Mouse (Mus musculus) G1E (cell line): ENCODE data around the gene Cacna1c.

Experiments used
- CTCF ChIP-seq: IDR thresholded peaks from 2 replicates; pipeline ENCODE4 v1.5.1; 2012; ENCODE audit warnings: low read depth, low read length, inconsistent platforms, mixed read lengths
- GATA2 ChIP-seq: IDR thresholded peaks from 2 replicates; pipeline ENCODE4 v1.6.1; 2012; ENCODE audit warnings: low read depth, low read length, inconsistent platforms, borderline replicate concordance
- POLR2AphosphoS5 ChIP-seq: IDR thresholded peaks from 2 replicates; pipeline ENCODE4 v1.6.1; 2012; ENCODE audit warnings: low read depth, low read length, inconsistent platforms; ENCODE audit not compliant: insufficient replicate concordance
- TAL1 ChIP-seq: conservative IDR thresholded peaks from 2 replicates; pipeline ENCODE4 v1.6.1; 2012; ENCODE audit warnings: low read depth, low read length, inconsistent platforms, mixed read lengths

GRCm38 (mm10) chr6:118989999-118990776 lies 206.0 kb downstream of the Cacna1c start:
- TF ChIP-seq CTCF (no peak), POLR2AphosphoS5 (no peak), GATA2 (no peak), TAL1 (no peak)
